Mouse (Mus musculus): ENCODE results near the gene Alkbh2.
A peak's percentile ranks its signal among the peaks of the same experiment; 100 is the strongest.

Alkbh2 gene

DNA sequence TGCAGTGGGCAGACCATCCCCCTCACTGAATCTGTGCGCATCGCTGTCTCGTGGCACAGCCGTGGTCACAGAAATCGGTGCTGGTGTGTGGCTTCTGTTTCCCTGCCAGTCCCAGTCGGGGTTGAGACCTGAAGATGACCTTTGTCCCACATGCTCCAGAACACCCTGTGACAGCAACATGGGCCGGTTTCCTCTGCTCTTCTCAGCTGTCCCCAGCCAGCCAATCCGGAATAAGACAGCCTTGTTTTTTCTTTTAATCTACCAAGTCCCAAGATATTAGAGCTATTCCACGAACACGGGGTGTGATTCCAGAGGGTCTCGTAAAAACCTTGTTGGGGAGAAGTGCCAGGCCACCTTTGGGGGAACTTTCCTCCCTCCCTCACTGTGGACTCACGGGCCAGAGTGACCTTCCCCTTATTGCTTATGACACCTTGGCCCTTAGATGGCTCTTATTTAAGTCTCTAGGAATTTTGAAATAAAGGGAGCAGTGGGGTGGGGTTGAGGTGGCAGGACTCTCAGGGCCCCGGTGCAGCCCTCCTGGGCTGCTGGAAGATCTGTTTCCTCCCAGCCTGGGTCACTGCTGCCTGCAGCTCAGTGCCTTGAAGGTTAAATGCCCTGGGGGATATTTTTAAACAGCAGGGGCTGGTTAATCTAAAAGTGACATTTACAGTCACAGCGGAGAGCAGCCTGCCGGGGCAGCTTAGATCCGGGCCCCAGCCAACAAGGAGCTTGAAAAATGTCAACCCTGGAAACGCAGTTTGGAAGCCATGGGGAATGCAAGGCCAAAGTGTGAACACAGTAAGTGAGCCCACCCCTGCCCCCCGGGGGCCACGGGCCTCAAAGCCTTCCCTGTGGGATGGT lies 18.2 kb upstream of the Alkbh2 start, which contains the start of gene Acacb:
TSS of gene Acacb (plus strand) at position 508 of the 861 bp plus-strand sequence.
- no peak for DNase-seq (ENCODE audit: low spot score)

GRCm38 (mm10) chr5:114139175-114139574 lies 11.2 kb upstream of the Alkbh2 start:
- DNase-seq (ENCODE audit: low spot score): peak; percentile 85

GRCm38 (mm10) chr5:114138277-114139164 lies 10.5 kb upstream of the Alkbh2 start:
- DNase-seq (ENCODE audit: low spot score): no peak

DNA sequence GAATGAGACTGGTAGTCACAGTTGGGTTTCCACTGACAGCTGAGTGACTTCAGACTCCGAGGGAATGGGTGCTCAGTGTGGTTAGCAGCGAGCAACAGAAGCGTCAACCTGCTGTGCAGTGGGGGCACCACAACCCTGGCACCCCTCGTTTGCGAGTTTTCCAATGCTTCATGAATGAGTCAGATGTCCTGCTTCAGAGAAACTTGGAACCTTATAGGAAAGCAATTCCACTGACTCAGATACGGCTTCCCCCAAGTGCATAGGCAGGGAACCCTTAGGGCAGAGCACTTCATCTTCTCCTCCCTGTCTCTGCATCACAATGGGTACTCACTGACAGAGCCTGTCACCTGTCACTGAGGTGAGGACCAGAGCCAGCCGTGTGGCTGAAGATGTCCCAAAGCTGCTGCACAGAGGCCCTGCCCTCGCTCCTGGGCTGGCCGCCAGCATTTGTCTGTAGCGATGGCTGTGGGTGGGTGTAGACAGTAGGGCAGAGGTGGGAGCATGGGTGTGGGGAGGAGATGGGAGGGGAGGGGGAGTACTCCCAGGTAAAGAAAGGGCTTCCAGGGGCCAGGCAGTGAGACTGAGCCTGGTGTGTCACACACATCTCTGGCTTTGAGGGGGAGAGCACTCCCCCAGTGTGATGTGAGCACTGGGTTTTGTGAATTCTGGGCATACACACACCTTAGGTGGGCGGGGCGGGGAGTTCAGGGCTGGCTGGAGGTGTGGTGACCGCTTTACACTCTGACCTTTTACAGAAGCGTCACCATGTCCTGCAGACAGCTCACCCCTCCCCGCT lies 9.7 kb upstream of the Alkbh2 start:
- no peak for DNase-seq (ENCODE audit: low spot score)

- DNase-seq (ENCODE audit: low spot score): no peak
Observed at GRCm38 (mm10) chr5:114135516-114135915, 7.5 kb upstream of the Alkbh2 start.

DNA sequence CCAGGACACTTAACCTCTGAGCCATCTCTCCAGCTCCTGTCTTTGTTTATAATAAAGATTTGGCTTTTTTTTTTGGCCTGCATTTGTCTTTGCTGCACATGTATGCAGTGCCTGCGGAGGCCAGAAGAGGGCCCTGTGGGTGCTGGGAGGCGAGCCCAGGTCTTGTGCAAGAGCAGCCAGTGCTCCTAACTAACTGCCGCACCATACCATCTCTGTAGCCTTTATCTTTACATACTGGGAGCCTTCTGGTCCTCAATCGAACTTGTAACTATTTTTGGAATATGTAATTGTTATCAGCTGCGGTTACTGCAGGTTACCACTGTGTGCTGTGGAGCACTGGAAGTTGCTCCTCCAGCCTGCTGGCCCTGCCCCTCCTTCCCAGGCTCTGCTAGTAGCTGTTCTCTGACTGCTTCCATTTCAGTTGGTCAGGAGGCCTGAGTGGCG lies 6.1 kb upstream of the Alkbh2 start:
- no peak for DNase-seq (ENCODE audit: low spot score)

GRCm38 (mm10) chr5:114132841-114133240 lies 4.8 kb upstream of the Alkbh2 start:
- no peak for DNase-seq (ENCODE audit: low spot score)

DNA sequence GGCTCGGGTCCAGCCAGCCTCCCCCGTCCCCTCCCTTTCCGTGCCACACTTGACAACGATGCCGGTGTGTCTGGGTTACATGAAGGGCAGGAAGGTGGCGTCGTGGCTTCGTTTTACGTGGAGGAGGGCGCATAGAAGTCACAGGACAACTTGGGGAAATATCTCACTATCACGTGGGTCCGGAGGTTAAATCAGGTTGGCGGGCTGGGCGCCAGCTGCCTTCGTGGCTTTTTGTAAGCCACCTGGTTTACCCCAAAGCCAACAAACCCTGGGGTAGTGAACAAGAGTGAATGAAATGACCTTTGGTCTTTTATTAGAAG lies 3.5 kb upstream of the Alkbh2 start:
- DNase-seq (ENCODE audit: low spot score): no peak

DNA sequence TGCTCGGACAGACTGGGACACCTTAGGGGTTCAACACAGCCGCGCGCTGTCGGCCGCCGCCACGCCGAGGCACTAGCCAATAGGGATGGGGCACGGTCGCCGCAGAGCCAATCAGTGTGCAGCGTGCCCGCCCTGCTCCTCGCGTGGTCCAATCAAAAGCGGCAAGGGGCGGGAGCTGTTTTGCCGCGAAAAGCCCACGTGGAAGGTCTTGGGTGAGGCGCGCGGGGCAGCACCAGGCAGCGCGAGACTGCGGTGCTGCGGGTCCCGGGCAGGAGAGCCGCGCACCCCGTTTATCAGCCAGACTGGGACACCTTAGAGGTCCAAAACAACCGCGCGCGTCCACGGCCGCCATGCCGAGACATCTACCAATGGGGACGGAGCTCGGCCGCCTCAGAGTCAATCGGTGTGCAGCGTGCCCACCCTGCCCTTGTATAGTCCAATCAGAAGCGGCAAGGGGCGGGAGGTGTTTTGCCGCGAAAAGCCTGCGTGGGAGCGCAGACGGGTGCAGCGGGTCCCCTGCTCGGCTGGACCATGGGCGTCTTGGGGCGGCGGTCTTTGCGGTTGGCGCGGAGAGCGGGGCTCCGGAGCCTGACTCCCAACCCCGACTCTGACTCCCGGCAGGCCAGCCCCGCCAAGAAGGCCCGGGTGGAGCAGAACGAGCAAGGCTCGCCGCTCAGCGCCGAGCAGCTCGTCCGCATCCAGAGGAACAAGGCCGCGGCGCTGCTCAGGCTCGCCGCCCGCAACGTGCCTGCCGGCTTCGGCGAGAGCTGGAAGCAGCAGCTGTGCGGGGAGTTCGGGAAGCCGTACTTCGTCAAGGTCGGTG lies 2.9 kb upstream of the Alkbh2 start:
- DNase-seq (ENCODE audit: low spot score): peak; percentile 94

- DNase-seq (ENCODE audit: low spot score): peak; percentile 90
Observed at GRCm38 (mm10) chr5:114130211-114130605, 2.2 kb upstream of the Alkbh2 start, which contains the start of gene Ung. Ung (plus strand) TSS chr5:114130386.

GRCm38 (mm10) chr5:114129550-114130210 lies 1.7 kb upstream of the Alkbh2 start:
- DNase-seq (ENCODE audit: low spot score): no peak

- DNase-seq (ENCODE audit: low spot score): no peak
Observed at GRCm38 (mm10) chr5:114126499-114127244, 1.3 kb downstream of the Alkbh2 start.

DNA sequence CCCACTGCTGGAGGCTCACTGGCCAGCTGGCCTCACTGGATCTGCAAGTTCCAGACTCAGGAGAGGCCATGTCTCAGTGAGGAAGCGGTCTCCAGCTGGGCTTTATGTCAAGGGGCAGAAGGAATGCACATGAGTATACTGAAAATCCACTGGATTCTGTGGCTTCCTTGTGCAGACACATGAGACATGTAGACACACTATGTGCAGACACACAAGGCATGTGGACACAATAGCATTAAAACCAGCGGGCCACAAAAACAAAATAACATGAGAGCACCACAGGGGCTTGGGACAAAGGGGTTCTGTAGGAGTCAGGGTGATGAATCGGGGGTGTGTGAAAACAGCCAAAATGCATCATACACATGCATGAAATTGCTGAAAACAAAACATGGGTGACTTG lies 2.0 kb downstream of the Alkbh2 start:
- DNase-seq (ENCODE audit: low spot score): no peak

DNA sequence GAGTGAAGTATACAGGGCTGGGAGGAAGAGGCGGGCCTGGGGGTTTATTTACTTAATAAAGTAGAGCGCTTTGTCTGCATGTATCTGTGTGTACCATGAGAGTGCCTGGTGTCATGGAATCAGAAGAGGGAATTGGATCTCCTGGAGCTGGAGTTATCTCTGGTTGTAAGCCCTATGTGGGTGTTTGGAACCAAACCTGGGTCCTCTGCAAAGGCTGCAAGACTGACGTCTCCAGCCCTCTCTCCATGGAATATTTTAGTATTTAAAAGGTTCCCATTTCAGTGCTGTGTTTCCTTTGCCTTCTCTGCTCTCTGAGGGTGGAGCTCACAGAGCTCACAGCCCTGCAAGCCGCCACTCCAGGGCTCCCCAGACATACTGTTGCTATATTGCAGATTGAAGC lies 8.2 kb downstream of the Alkbh2 start:
- DNase-seq (ENCODE audit: low spot score): no peak

DNA sequence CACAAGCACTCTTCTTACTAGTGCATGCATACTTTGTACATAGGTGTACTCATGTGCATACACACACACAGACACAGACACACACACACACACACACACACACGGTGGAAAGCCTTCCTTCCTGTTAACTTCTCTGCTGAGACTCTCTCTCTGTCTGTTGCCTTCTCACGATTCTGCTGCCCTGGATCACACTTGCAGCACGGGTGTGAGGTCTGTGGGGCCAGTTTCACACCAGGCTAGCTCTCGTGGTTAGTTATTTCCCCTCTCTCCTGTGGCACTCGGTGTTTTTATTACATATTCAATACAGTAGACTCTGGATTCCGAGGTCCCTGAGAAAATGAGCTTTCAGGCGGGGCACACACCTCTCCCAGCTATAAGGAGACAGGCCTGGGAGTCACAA lies 11.4 kb downstream of the Alkbh2 start:
- DNase-seq (ENCODE audit: low spot score): no peak

DNA sequence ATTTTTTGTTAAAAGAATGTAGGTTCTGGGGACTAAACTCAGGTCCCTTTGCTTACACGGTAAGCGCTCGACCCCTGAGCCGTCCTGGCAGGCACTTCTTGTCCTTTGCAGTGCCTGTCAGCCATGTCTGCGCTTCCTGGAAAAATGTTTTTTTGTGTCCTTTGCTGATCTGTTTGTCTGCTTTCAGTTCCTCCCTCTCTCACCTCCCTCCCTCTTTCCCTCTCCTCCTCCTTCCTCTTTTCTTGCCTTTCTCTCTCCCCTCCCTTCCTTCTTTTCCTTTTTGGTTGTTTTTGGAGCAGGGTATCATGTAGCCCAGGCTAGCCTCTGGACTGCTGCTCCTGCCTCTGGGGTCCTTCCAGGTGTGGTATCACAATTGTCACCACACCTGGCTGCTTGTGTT lies 13.0 kb downstream of the Alkbh2 start:
- DNase-seq (ENCODE audit: low spot score): no peak

DNA sequence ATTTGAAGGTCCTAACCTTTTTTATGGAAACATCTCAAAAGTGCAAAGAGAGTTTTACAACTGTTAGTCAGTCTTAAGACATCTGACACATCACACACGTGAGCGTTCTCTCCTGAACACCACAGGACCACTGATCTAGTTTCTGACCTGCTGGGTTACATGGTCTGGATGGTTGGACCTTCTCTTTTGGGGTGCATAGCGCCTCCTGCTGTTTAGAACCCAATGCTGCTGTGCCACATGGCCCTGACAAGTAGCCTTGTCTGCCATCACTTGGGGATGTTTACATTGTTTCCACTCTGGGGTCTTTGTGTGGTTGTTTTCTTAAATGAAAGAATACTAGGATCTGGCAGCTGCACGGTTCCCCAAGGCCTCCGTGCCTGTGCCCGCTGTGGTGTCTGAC lies 14.7 kb downstream of the Alkbh2 start:
- peak; percentile 63 for DNase-seq (ENCODE audit: low spot score)

DNA sequence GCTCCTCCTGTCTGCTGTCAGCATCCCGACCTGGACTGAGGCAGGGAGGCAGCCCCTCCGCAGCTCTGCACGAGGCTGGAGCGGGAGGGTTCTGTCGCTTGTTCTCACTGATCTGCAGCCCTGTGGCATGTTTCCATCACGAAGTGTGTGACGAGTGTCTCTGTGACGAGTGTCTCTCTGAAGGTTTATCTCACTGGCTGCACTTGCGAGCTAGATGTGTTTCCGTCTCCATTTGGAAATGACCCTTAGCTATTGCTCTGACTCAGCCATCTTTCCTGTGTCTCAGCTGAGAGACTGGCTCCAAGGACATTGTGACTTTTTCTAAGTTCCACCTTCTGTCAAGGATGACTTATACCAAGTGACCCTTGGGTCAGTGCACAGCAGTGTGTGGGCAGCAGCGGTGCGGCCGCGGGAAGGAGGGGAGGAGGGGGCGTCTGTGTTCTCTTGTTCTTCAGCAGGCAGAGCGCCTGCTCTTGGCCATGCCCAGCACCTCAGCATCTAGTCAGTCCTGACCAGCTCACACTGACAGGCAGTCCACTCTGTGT lies 21.6 kb downstream of the Alkbh2 start:
- no peak for DNase-seq (ENCODE audit: low spot score)

GRCm38 (mm10) chr5:114102807-114103206 lies 25.2 kb downstream of the Alkbh2 start:
- DNase-seq (ENCODE audit: low spot score): no peak

GRCm38 (mm10) chr5:114101873-114102272 lies 26.1 kb downstream of the Alkbh2 start:
- DNase-seq (ENCODE audit: low spot score): no peak

Data from testis, postnatal 14 days (tissue).